17 mouse cellular contexts compared by ENCODE assay signal in the genomic region with DNA sequence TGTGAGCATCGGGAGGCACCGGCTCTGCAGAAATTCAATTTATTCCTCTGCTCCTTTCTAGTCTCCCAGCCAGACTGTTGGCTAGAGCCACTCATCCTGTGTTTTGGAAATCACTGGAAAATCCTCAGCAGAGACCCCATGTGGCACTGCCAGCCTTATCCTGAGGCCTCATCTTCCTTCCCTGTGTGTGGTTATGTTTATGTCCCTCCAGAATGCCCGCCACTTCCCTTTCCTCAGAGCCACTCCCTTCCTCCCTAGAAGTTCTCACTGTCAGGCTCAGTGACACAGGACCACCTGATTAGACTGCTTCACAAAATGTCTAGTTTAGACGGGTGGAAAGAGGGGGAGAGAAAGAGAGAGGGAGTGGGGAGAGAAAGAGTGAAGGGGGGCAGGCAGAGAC.
A peak's percentile ranks its signal among the peaks of the same experiment; 100 is the strongest.
DNase-seq lines count a peak whose midpoint lies in the region; TF ChIP-seq lines count a peak whose summit lies in the region.
"Had no signal": no experiment of that assay in that cellular context is flagged by ENCODE, and none has a peak within 500 bp of the region (broad histone marks: within the 10 kb centered on the region; RNA-seq: fewer than 3 reads in every experiment).

No protein-coding gene starts in this region.

- peak; percentile 58 for DNase-seq in cerebellum, adult 9-11 months
- no peak for DNase-seq in cerebellum, postnatal 10 days
- DNase-seq in lung, adult 18-20 months = peak; percentile 18 to 39
- no peak for DNase-seq in lung, adult 2 months
- peak; percentile 47 for DNase-seq in lung, postnatal 10 days
- no peak for DNase-seq in adrenal gland, postnatal 4 days (ENCODE audit: low spot score in 2 of 2)
- no peak for DNase-seq in yolk sac, embryonic 10.5 days (ENCODE audit: low spot score)
- DNase-seq: adrenal gland, postnatal 25 days; heart, postnatal 4 days; kidney, adult 9 months; liver, postnatal 0 days; right cerebral cortex, adult 18-20 months had no signal

- no peak for TF ChIP-seq CTCF in lung, adult 2 months (IDR thresholded peaks at IDR 0.05; ENCODE audit: insufficient read depth, low read length)

- no peaks in the 10 kb centered on the region for H3K4me1 ChIP-seq in lung, adult 2 months (ENCODE audit: control insufficient read depth, insufficient read depth, low read length)
- H3K4me1 ChIP-seq: intestine, embryonic 15.5 days; neural tube, embryonic 12.5 days had no signal

- WGBS in lung, adult 2 months = 40% methylated on average over 4 of the region's 4 CpGs

- no peak overlapping the region for H3K4me3 ChIP-seq in lung, adult 2 months (replicated peaks; ENCODE audit: extremely low read depth, low read depth, low read length)
- H3K4me3 ChIP-seq: heart, embryonic 15.5 days; hindbrain, embryonic 15.5 days; intestine, embryonic 15.5 days; layer of hippocampus, adult 2 months; neural tube, embryonic 12.5 days had no signal

- no peak for TF ChIP-seq POLR2A in lung, adult 2 months (IDR thresholded peaks at IDR 0.05; ENCODE audit: borderline replicate concordance, extremely low read depth, low read depth, low read length)

Comparison
In these comparisons a context has a peak if more than half of its experiments do, and no peak if none do; other contexts are left out.
1. DNase-seq: peak in cerebellum, adult 9-11 months (single experiment), lung, adult 18-20 months (2 of 2) and lung, postnatal 10 days (single experiment); none in cerebellum, postnatal 10 days (0 of 2), lung, adult 2 months (single experiment), adrenal gland, postnatal 4 days (0 of 2) and yolk sac, embryonic 10.5 days (single experiment).